Mouse (Mus musculus) MEL (cell line): ENCODE results near the gene Marveld3. TPM values are rescaled to one million over a fixed set of nuclear protein-coding genes. Genes with fewer than 3 reads are reported as not detected.

ENCODE experiments used
- polyA plus RNA-seq, 2 experiments: library from polyadenylated mRNA; stranded (reverse) in 1 of 2; unstranded in 1 of 2; fragments of >175 nt in 1 of 2; fragments of >200 nt in 1 of 2; gene quantifications; 2 replicates each; pipeline versions ENCODE4 v1.2.1 to v1.2.4; 2012; ENCODE audit warnings: low replicate concordance in 2 of 2, low read depth in 1 of 2; ENCODE audit not compliant: insufficient read length in 2 of 2, insufficient read depth in 1 of 2, missing spikeins in 1 of 2
- total RNA-seq: library from RNA; depleted of rRNA; stranded (reverse); fragments of 300-350 nt; gene quantifications from 2 replicates; pipeline ENCODE4 v1.2.3, GENCODE M21; 2012; rRNA removed

Gene Marveld3
- total and polyA plus RNA-seq, 3 experiments: not detected

Other genes with a start within 250 kb of the Marveld3 start
- 3.8 and 4.1 TPM in 2 replicates for gene Atxn1l, start 224.5 kb downstream of the Marveld3 start, total RNA-seq
- gene Atxn1l, start 224.5 kb downstream of the Marveld3 start, polyA plus RNA-seq: 1 to 10 TPM in 1 of 2 experiments, not detected in 1; 9.5 TPM
- 33.7 and 34.6 TPM in 2 replicates for gene Ap1g1, start 183.6 kb downstream of the Marveld3 start, total RNA-seq
- 100 to 1,000 TPM in 1 of 2 experiments, 10 to 100 TPM in 1; 46.6 to 456 TPM for gene Ap1g1, start 183.6 kb downstream of the Marveld3 start, polyA plus RNA-seq
- 1.7 and 2.1 TPM in 2 replicates for gene Phlpp2, start 93.7 kb downstream of the Marveld3 start, total RNA-seq
- gene Phlpp2, start 93.7 kb downstream of the Marveld3 start, polyA plus RNA-seq: 1 to 10 TPM in 1 of 2 experiments, not detected in 1; 5.9 TPM
- gene Tat, start 28.2 kb upstream of the Marveld3 start, total RNA-seq: not detected in 2 replicates
- not detected for gene Tat, start 28.2 kb upstream of the Marveld3 start, polyA plus RNA-seq
- not detected in 2 replicates for gene Chst4, start 77.5 kb upstream of the Marveld3 start, total RNA-seq
- gene Chst4, start 77.5 kb upstream of the Marveld3 start, polyA plus RNA-seq: not detected
- gene Zfp612, start 117.5 kb upstream of the Marveld3 start, total RNA-seq: not detected in 2 replicates
- not detected for gene Zfp612, start 117.5 kb upstream of the Marveld3 start, polyA plus RNA-seq
- gene Gm21964, start 139.0 kb upstream of the Marveld3 start, total RNA-seq: not detected in 2 replicates
- not detected for gene Gm21964, start 139.0 kb upstream of the Marveld3 start, polyA plus RNA-seq
- not detected in 2 replicates for gene Gm17720, start 140.6 kb upstream of the Marveld3 start, total RNA-seq
- not detected for gene Gm17720, start 140.6 kb upstream of the Marveld3 start, polyA plus RNA-seq
- gene Calb2, start 206.0 kb upstream of the Marveld3 start, total RNA-seq: 0.10 and 0.12 TPM in 2 replicates
- under 1 TPM in 1 of 2 experiments, not detected in 1; 0.82 TPM for gene Calb2, start 206.0 kb upstream of the Marveld3 start, polyA plus RNA-seq